Mouse (Mus musculus) brain, embryonic 14.5 days (tissue): ENCODE data around the gene Vtn.

Experiments
- CTCF ChIP-seq: fragments of 200-500 bp; IDR thresholded peaks from 2 replicates; pipeline ENCODE4 v1.5.1; 2012; ENCODE audit warnings: inconsistent platforms, mild to moderate bottlenecking, moderate library complexity, borderline replicate concordance; ENCODE audit not compliant: insufficient read depth, insufficient read length; ENCODE audit errors: extremely low read depth
- POLR2A ChIP-seq: fragments of 200-500 bp; IDR thresholded peaks from 2 replicates; pipeline ENCODE4 v1.6.1; 2012; ENCODE audit warnings: mild to moderate bottlenecking, inconsistent platforms, borderline replicate concordance; ENCODE audit not compliant: poor library complexity, insufficient read depth, insufficient read length, severe bottlenecking; ENCODE audit errors: extremely low read depth

DNA sequence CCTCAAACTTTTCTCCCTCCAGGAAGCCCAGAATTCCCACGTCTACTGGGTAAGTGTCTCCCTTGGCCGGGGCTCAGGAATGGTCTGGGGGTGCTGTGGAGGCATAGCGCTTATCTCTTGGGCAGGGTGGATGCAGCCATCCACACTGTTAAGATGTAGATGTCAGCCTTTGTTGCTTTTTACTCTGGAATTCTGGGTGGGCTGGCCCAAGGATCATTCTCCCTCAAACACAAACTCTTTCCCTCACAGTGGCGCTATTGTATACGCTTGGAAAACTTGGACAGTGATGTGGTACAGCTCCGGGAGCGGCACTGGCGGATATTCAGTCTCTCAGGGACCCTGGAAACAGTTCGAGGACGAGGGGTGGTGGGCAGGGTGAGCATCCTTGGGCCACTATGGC is 20.0 kb downstream of the Vtn start:
- no peak for TF ChIP-seq CTCF
- TF ChIP-seq POLR2A, result no peak
